Mouse (Mus musculus) T-cell, adult 2 months (primary cell): ENCODE data around the gene Vti1a.

ENCODE experiments used
- DNase-seq: peaks from one replicate; pipeline ENCODE4 v3.0.0; 2022; ENCODE audit warnings: low spot score

The Vti1a gene

GRCm38 (mm10) chr19:55380764-55381163 lies 64.7 kb downstream of the Vti1a start:
- no peak for DNase-seq

GRCm38 (mm10) chr19:55381343-55381742 lies 65.2 kb downstream of the Vti1a start:
- no peak for DNase-seq

GRCm38 (mm10) chr19:55382745-55383144 lies 66.7 kb downstream of the Vti1a start:
- DNase-seq: no peak

GRCm38 (mm10) chr19:55384634-55385033 lies 68.5 kb downstream of the Vti1a start:
- DNase-seq: no peak

- no peak for DNase-seq
Measured at GRCm38 (mm10) chr19:55389019-55389418, 72.9 kb downstream of the Vti1a start.

GRCm38 (mm10) chr19:55390323-55390722 lies 74.2 kb downstream of the Vti1a start:
- DNase-seq: no peak

- DNase-seq: no peak
Measured at GRCm38 (mm10) chr19:55401638-55402037, 85.5 kb downstream of the Vti1a start.

- DNase-seq: peak; percentile 69
Measured at GRCm38 (mm10) chr19:55408486-55408885, 92.4 kb downstream of the Vti1a start.

GRCm38 (mm10) chr19:55411415-55411814 lies 95.3 kb downstream of the Vti1a start:
- no peak for DNase-seq

GRCm38 (mm10) chr19:55411894-55412293 lies 95.8 kb downstream of the Vti1a start:
- DNase-seq: no peak

GRCm38 (mm10) chr19:55414050-55414449 lies 98.0 kb downstream of the Vti1a start:
- DNase-seq: no peak

- DNase-seq: no peak
Measured at GRCm38 (mm10) chr19:55418756-55419155, 102.7 kb downstream of the Vti1a start.

- no peak for DNase-seq
Measured at GRCm38 (mm10) chr19:55419961-55420360, 103.9 kb downstream of the Vti1a start.

GRCm38 (mm10) chr19:55421816-55422215 lies 105.7 kb downstream of the Vti1a start:
- DNase-seq: no peak

GRCm38 (mm10) chr19:55422311-55423064 lies 106.4 kb downstream of the Vti1a start:
- no peak for DNase-seq

GRCm38 (mm10) chr19:55423065-55423716 lies 107.1 kb downstream of the Vti1a start:
- DNase-seq: no peak

- no peak for DNase-seq
Measured at GRCm38 (mm10) chr19:55423952-55424351, 107.9 kb downstream of the Vti1a start.

- no peak for DNase-seq
Measured at GRCm38 (mm10) chr19:55424507-55424906, 108.4 kb downstream of the Vti1a start.

- DNase-seq: no peak
Measured at GRCm38 (mm10) chr19:55440306-55440705, 124.2 kb downstream of the Vti1a start.

GRCm38 (mm10) chr19:55443618-55444017 lies 127.5 kb downstream of the Vti1a start:
- no peak for DNase-seq

GRCm38 (mm10) chr19:55449084-55449483 lies 133.0 kb downstream of the Vti1a start:
- DNase-seq: no peak

GRCm38 (mm10) chr19:55449506-55449905 lies 133.4 kb downstream of the Vti1a start:
- DNase-seq: no peak

GRCm38 (mm10) chr19:55456325-55457091 lies 140.4 kb downstream of the Vti1a start:
- DNase-seq: no peak
